Mouse (Mus musculus) forebrain, embryonic 16.5 days (tissue): ENCODE results near the gene Crym. TPM values are rescaled to one million over a fixed set of nuclear protein-coding genes. Genes with fewer than 3 reads are reported as not detected.
A peak's percentile ranks its signal among the peaks of the same experiment; 100 is the strongest.

Source experiments
- ATAC-seq: fragments of 200-750 bp; cut with Nextera tagmentation; 2 replicates; pipeline ENCODE4 v1.8.0; 2017; ENCODE audit warnings: mild to moderate bottlenecking, moderate library complexity
- H3K27ac ChIP-seq: fragments of 300-500 bp; sonication (generic); 2 replicates; pipeline ENCODE4 v1.5.1; 2014; ENCODE audit warnings: low read length, control low read depth
- H3K27me3 ChIP-seq: fragments of 300-500 bp; sonication (generic); replicated peaks from 2 replicates; pipeline ENCODE4 v1.6.1; 2014; ENCODE audit warnings: low read length; ENCODE audit not compliant: control insufficient read depth, insufficient read depth
- H3K36me3 ChIP-seq: fragments of 300-500 bp; sonication (generic); 2 replicates; pipeline ENCODE4 v1.6.1; 2014; ENCODE audit not compliant: control insufficient read depth, insufficient read depth
- H3K4me1 ChIP-seq: fragments of 300-500 bp; sonication (generic); replicated peaks from 2 replicates; pipeline ENCODE4 v1.6.1; 2014; ENCODE audit warnings: low read length; ENCODE audit not compliant: control insufficient read depth, insufficient read depth
- H3K4me2 ChIP-seq: fragments of 300-500 bp; sonication (generic); 2 replicates; pipeline ENCODE4 v1.6.1; 2014; ENCODE audit warnings: mild to moderate bottlenecking, low read length, control low read depth
- H3K4me3 ChIP-seq: fragments of 300-500 bp; sonication (generic); replicated peaks from 2 replicates; pipeline ENCODE4 v1.5.1; 2014; ENCODE audit warnings: mild to moderate bottlenecking, low read length, control low read depth
- H3K9ac ChIP-seq: fragments of 300-500 bp; sonication (generic); replicated peaks from 2 replicates; pipeline ENCODE4 v1.6.1; 2014; ENCODE audit warnings: low read depth, low read length, control low read depth
- H3K9me3 ChIP-seq: fragments of 300-500 bp; sonication (generic); 2 replicates; pipeline ENCODE4 v1.6.1; 2016; ENCODE audit warnings: low read length; ENCODE audit not compliant: control insufficient read depth
- WGBS: fragments of 180-500 bp; shearing (Covaris S2); extraction: QIAGEN DNeasy Blood & Tissue Kit; methylation state at CpG from one replicate; pipeline ENCODE4 v1.1.7; 2014; 5-methylcytosine and 5-hydroxymethylcytosine counted together
- polyA plus RNA-seq: library from polyadenylated mRNA; unstranded; fragments of >200 nt; fragmentation: Nextera tagmentation; extraction: Ambion mirVana; gene quantifications from 2 replicates; pipeline ENCODE4 v1.2.1, GENCODE M21; 2015

Gene Crym
- polyA plus RNA-seq, 1 experiment from 2014 or later: 43.4 TPM

DNA sequence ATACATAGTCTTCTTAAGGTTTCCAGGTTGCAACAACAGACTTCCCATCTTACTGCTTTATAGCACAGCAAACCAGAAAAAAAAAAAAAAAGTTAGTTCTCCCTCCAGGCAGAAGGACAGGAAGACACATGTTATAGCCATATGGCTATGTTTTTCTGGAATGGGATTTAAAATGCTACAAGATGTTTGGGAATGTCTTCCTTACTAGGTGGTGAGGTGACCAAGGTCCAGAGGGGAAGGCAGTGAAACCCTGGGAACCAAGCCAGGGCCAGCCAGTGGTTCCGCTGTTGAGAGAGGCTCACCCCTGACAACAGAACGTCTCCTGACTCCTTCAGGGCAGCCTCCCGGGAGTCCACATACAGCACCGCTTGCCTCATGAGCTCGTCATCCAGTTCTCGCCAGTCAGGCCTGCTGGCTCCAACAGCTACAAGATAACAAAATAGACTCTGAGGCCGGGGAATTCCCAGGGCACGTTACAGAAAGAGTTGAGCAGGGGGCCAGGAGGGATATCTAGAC, 11.7 kb downstream of the Crym start:
- peak overlapping the region; percentile 8; the same call in 1 of the 2 replicates for H3K27ac ChIP-seq
- 52% methylated on average over 8 of the region's 8 CpGs for WGBS
- no peaks in the 10 kb centered on the region for H3K36me3 ChIP-seq
- peaks cover 9% of the 10 kb centered on the region for H3K4me1 ChIP-seq
- H3K4me2 ChIP-seq: no peak overlapping the region
- no peak overlapping the region for H3K4me3 ChIP-seq
- no peaks in the 10 kb centered on the region for H3K27me3 ChIP-seq
- ATAC-seq: peak; percentile 65; the same call in 1 of the 2 replicates
- H3K9me3 ChIP-seq: no peaks in the 10 kb centered on the region
- H3K9ac ChIP-seq: no peak overlapping the region

DNA sequence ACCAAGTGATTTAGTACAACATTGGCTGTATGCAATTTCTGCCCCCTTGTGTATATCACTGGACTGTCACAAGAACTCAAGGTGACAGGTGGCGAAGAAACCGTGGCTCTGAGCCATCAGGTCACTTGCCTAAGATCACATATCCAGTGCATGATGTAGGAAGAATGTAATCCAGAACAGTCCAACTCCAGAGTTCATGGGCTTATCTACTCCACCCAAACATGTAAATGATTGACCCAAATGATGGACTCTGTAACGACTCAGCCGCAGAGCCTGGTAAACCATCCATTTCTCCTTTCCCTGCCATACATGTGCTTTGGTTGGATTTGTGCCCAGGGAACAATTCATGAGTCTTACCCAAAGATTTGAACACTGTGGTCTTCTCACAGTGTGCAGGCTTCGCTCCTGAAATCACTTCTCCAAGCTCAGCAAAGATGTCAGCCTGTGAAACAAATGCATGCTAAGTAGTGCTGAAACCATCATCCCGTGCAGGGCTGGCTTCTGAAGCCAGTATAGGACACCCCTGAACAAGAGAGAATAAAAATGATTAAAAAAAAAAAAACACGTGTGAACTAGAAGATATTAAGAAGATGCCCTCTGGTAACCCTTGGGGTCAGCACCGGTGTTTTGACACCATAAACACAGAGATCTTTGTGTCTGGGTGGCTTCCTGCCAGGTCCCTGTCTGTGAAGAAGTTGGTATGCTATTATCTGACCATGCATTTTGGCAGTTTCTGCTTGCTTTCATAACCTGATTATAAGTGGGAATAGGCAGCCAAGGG, 12.4 kb downstream of the Crym start:
- H3K27me3 ChIP-seq: no peaks in the 10 kb centered on the region
- 0 out of 2 replicates have a peak overlapping the region, but pooled peaks have one; percentile 18 for H3K27ac ChIP-seq
- 68% methylated on average over 8 of the region's 8 CpGs for WGBS
- H3K9ac ChIP-seq: no peak overlapping the region
- ATAC-seq: no peak
- no peak overlapping the region for H3K4me2 ChIP-seq
- no peak overlapping the region for H3K4me3 ChIP-seq
- H3K4me1 ChIP-seq: peaks cover 9% of the 10 kb centered on the region
- no peaks in the 10 kb centered on the region for H3K36me3 ChIP-seq
- H3K9me3 ChIP-seq: no peaks in the 10 kb centered on the region

DNA sequence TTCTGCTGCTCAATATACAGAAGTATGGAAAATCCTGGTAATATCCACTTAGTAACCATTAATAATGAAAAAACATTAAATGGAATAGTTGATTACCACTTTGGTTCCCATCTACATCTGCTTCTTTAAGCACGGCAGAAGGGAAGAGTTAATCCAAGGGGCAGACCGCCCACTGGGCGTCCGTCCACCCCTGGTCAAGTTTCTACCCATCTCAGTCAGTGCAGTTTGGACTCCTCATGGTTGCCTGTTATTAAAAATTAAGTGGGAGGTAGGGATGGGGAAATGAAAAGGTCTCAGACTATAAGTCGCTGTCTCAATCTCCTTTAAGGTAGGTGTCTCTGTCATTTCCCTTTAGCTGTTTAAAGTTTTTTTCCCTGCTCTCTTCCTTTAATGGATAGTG, 13.0 kb downstream of the Crym start:
- no peaks in the 10 kb centered on the region for H3K9me3 ChIP-seq
- H3K4me2 ChIP-seq: no peak overlapping the region
- H3K4me3 ChIP-seq: no peak overlapping the region
- no peak for ATAC-seq
- no peak overlapping the region for H3K9ac ChIP-seq
- no peaks in the 10 kb centered on the region for H3K27me3 ChIP-seq
- H3K27ac ChIP-seq: no peak overlapping the region
- H3K4me1 ChIP-seq: peaks cover 9% of the 10 kb centered on the region
- H3K36me3 ChIP-seq: no peaks in the 10 kb centered on the region
- 86% methylated on average over 5 of the region's 5 CpGs for WGBS

DNA sequence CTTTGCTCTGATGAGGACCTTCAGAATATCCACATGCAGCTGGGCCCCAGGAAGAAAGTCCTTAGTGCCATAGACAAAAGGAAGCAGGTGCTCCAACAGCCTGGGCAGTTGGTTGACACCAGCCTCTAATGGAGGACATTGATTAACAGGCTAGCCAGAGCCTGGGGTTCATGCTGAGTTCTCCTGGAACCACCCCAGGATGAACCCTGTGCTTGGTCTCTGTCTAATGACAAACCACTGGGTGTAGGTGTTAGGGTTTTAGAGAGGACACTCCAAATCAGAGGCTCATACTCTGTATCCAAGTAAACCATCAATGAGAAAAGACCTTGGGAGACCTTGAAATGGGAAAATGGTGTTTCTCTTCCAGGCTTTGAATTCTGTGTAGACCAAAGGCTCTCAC, 19.0 kb downstream of the Crym start:
- H3K4me3 ChIP-seq: no peak overlapping the region
- no peak for ATAC-seq
- H3K9ac ChIP-seq: no peak overlapping the region
- H3K27me3 ChIP-seq: no peaks in the 10 kb centered on the region
- H3K4me2 ChIP-seq: no peak overlapping the region
- H3K27ac ChIP-seq: no peak overlapping the region
- H3K36me3 ChIP-seq: no peaks in the 10 kb centered on the region
- H3K4me1 ChIP-seq: no peaks in the 10 kb centered on the region; the same call in 1 of the 2 replicates
- no peaks in the 10 kb centered on the region for H3K9me3 ChIP-seq

DNA sequence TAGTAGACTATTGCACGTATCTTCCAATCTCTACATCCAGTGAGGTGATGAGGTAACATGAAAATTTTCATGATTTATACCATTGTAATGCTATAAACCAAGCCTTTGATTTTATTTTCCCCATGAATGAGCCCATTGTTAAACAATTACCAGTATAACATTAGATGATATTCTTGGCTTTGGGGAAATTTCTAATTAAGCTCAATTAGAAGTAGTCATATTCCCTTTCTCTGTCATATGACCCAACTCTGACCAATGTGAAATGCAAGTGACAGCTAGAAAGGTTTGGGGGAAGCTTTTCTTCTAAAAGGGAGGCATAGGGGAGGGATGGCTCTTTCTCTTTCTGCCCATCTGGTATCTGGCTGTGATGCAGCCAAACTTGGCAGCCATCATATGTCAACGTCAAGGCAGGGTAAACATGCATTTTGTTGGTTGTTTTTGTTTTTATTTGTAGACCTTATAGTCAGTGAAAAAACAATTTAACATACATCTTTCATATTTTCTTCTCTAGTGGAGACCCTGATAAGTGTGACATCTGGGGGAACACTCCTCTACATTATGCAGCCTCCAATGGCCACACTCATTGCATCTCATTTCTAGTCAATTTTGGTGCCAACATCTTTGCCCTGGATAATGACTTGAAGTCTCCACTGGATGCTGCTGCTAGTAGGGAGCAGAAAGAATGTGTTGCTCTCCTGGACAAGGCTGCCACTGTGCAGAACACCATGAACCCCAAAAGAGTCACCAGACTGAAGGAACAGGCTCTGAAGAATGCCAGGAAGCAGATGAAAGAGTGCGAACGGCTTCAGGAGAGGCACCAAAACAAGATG, 20.3 kb downstream of the Crym start:
- Histone ChIP-seq H3K27ac (0 out of 2 replicates have a peak overlapping the region, but pooled peaks have one; percentile 2), H3K4me3 (no peak overlapping the region), H3K9ac (no peak overlapping the region), H3K36me3 (no peaks in the 10 kb centered on the region), H3K4me1 (no peaks in the 10 kb centered on the region; the same call in 1 of the 2 replicates), H3K27me3 (no peaks in the 10 kb centered on the region), H3K9me3 (no peaks in the 10 kb centered on the region), H3K4me2 (no peak overlapping the region)
- peak; percentile 62 for ATAC-seq
- WGBS: 83% methylated on average over 4 of the region's 4 CpGs

DNA sequence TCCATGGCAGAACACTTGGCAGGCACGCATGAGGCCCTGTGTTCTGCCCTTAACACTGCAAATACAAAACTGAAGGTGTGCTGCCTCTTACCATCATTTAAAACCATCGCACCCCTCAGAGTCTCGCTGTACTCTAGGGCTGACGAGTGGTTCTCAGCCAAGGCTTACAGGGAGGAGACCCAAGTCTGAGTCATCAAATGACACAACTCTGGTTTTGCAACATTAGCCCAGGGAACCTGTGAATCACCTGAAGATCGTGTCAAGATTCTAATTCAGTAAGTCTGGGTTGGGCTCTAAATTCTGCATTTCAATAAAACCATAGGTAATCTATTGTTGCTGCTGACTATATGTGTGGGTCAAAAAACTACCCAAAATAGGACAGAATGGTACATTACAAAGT, 21.4 kb downstream of the Crym start:
- no peak for ATAC-seq
- Histone ChIP-seq H3K27ac (no peak overlapping the region), H3K9me3 (no peaks in the 10 kb centered on the region), H3K27me3 (no peaks in the 10 kb centered on the region), H3K4me3 (no peak overlapping the region), H3K4me1 (no peaks in the 10 kb centered on the region; the same call in 1 of the 2 replicates), H3K9ac (no peak overlapping the region), H3K36me3 (no peaks in the 10 kb centered on the region), H3K4me2 (no peak overlapping the region)
- WGBS: 91% methylated on average over 5 of the region's 5 CpGs

DNA sequence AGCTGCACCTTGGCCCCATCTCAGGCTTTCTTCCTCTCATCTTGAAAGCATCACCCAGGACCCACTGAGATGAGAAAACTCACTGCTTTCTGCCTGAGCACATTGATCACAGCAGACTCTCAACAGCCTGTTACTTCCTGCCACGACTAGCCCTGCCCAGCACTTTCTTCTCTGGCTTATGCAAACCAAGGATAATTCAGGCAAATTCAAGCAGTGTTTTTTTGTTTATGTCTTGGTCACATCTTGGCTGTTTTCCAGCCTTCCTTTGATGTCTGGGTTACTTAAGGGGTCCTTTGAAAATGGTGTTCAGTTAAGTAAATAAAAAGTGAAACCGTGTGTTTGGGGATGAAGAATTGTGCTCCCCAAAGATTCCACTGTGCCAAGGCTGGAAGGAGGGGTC, 23.0 kb downstream of the Crym start:
- H3K9me3 ChIP-seq: no peaks in the 10 kb centered on the region
- H3K36me3 ChIP-seq: no peaks in the 10 kb centered on the region
- no peak overlapping the region for H3K4me3 ChIP-seq
- 0 out of 2 replicates have a peak, but pooled peaks have one; percentile 47 for ATAC-seq
- no peaks in the 10 kb centered on the region for H3K27me3 ChIP-seq
- no peaks in the 10 kb centered on the region; the same call in 1 of the 2 replicates for H3K4me1 ChIP-seq
- WGBS: 9% methylated on average over 2 of the region's 2 CpGs
- no peak overlapping the region for H3K27ac ChIP-seq
- H3K4me2 ChIP-seq: no peak overlapping the region
- no peak overlapping the region for H3K9ac ChIP-seq

DNA sequence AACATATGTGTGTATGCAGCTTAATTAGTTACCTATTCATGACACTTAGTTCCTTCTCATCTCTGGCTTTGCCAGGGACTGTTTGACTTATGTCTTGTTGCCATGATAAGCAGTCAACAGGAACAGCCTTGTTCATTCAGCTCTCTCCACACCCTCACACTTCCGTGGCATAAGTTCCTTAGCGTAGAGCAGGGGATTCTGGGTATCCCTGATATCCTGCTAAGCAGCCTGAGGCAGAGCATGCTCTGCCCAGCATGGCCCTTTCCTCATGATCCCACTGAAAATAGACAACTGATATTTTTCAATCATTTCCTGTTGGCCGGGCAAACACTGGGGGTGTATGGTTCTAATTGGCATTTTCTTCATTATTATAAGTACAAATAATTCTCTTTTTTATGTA, 24.3 kb downstream of the Crym start:
- Histone ChIP-seq H3K27ac (no peak overlapping the region), H3K4me3 (no peak overlapping the region), H3K4me2 (no peak overlapping the region), H3K9me3 (no peaks in the 10 kb centered on the region), H3K4me1 (no peaks in the 10 kb centered on the region; the same call in 1 of the 2 replicates), H3K27me3 (no peaks in the 10 kb centered on the region), H3K36me3 (no peaks in the 10 kb centered on the region), H3K9ac (no peak overlapping the region)
- WGBS: 69% methylated on average over 3 of the region's 3 CpGs
- ATAC-seq: no peak
